Mouse (Mus musculus) bone marrow, adult 2 months (tissue): Measurements from ENCODE around the gene Prnp.

Experiments used
- CTCF ChIP-seq: fragments of 200-500 bp; IDR thresholded peaks from 2 replicates; pipeline ENCODE4 v1.5.1; 2011; ENCODE audit warnings: low read length, control low read depth; ENCODE audit not compliant: control insufficient read depth, insufficient read depth
- POLR2A ChIP-seq: fragments of 200-500 bp; IDR thresholded peaks from 2 replicates; pipeline ENCODE4 v1.6.1; 2011; ENCODE audit warnings: low read depth, mild to moderate bottlenecking, control low read depth, low read length, borderline replicate concordance; ENCODE audit not compliant: control insufficient read depth

- TF ChIP-seq CTCF (no peak), POLR2A (no peak)
These were observed 23.1 kb upstream of the Prnp start for GRCm38 (mm10) chr2:131886503-131887160.
